Mouse (Mus musculus): ENCODE data around the gene Zfp747.
"Not testable (repeated sequence)": the region's sequence is repeated elsewhere in the genome, so short reads cannot be mapped to it uniquely, and the experiment has no call there.

Zfp747 gene

GRCm38 (mm10) chr7:127371213-127371612 lies 4.6 kb downstream of the Zfp747 start:
- DNase-seq (ENCODE audit: low read depth, low spot score) = no peak

- DNase-seq (ENCODE audit: low read depth, low spot score) = no peak
These were observed 9.6 kb downstream of the Zfp747 start for GRCm38 (mm10) chr7:127366249-127366648.

- DNase-seq (ENCODE audit: low read depth, low spot score) = no peak
These were observed 11.7 kb downstream of the Zfp747 start for GRCm38 (mm10) chr7:127364166-127364565.

GRCm38 (mm10) chr7:127363475-127363921 lies 12.4 kb downstream of the Zfp747 start:
- DNase-seq (ENCODE audit: low read depth, low spot score) = no peak

GRCm38 (mm10) chr7:127362418-127362817 lies 13.4 kb downstream of the Zfp747 start:
- peak; percentile 63 for DNase-seq (ENCODE audit: low read depth, low spot score)

- DNase-seq (ENCODE audit: low read depth, low spot score) = no peak
These were observed 14.4 kb downstream of the Zfp747 start for GRCm38 (mm10) chr7:127361449-127361848.

- DNase-seq (ENCODE audit: low read depth, low spot score) = no peak
These were observed 15.6 kb downstream of the Zfp747 start for GRCm38 (mm10) chr7:127360265-127360664.

GRCm38 (mm10) chr7:127358472-127358871 lies 17.4 kb downstream of the Zfp747 start:
- no peak for DNase-seq (ENCODE audit: low read depth, low spot score)

GRCm38 (mm10) chr7:127357871-127358270 lies 18.0 kb downstream of the Zfp747 start:
- DNase-seq (ENCODE audit: low read depth, low spot score) = no peak

GRCm38 (mm10) chr7:127355796-127356195 lies 20.1 kb downstream of the Zfp747 start:
- DNase-seq (ENCODE audit: low read depth, low spot score) = no peak

GRCm38 (mm10) chr7:127351230-127352004 lies 24.4 kb downstream of the Zfp747 start:
- no peak for DNase-seq (ENCODE audit: low read depth, low spot score)

- no peak for DNase-seq (ENCODE audit: low read depth, low spot score)
These were observed 29.2 kb downstream of the Zfp747 start for GRCm38 (mm10) chr7:127346676-127347075.

GRCm38 (mm10) chr7:127345512-127346325 lies 30.1 kb downstream of the Zfp747 start, which contains the start of gene Zfp768:
Gene Zfp768 (minus strand): TSS chr7:127345589.
- peak; percentile 92 for DNase-seq (ENCODE audit: low read depth, low spot score)

GRCm38 (mm10) chr7:127345092-127345491 lies 30.8 kb downstream of the Zfp747 start:
- DNase-seq (ENCODE audit: low read depth, low spot score) = no peak

- no peak for DNase-seq (ENCODE audit: low read depth, low spot score)
These were observed 31.5 kb downstream of the Zfp747 start for GRCm38 (mm10) chr7:127344371-127344770.

GRCm38 (mm10) chr7:127343351-127344019 lies 32.4 kb downstream of the Zfp747 start:
- no peak for DNase-seq (ENCODE audit: low read depth, low spot score)

GRCm38 (mm10) chr7:127342888-127343287 lies 33.0 kb downstream of the Zfp747 start:
- DNase-seq (ENCODE audit: low read depth, low spot score) = no peak

- DNase-seq (ENCODE audit: low read depth, low spot score) = peak; percentile 58
These were observed 33.5 kb downstream of the Zfp747 start for GRCm38 (mm10) chr7:127342332-127342731.

GRCm38 (mm10) chr7:127341861-127342260 lies 34.0 kb downstream of the Zfp747 start:
- DNase-seq (ENCODE audit: low read depth, low spot score) = not testable (repeated sequence)

GRCm38 (mm10) chr7:127341356-127341755 lies 34.5 kb downstream of the Zfp747 start:
- DNase-seq (ENCODE audit: low read depth, low spot score) = no peak

GRCm38 (mm10) chr7:127337636-127338035 lies 38.2 kb downstream of the Zfp747 start:
- no peak for DNase-seq (ENCODE audit: low read depth, low spot score)

GRCm38 (mm10) chr7:127335604-127336003 lies 40.2 kb downstream of the Zfp747 start:
- DNase-seq (ENCODE audit: low read depth, low spot score) = no peak

All from A20 (cell line).